Mouse (Mus musculus) retina, postnatal 1 day (tissue): ENCODE measurements around the gene Ecm1.
"Not testable (repeated sequence)": the region's sequence is repeated elsewhere in the genome, so short reads cannot be mapped to it uniquely, and the experiment has no call there.

Experiments
- DNase-seq: peaks from one replicate; pipeline ENCODE4 v3.0.0-alpha.2; 2012

Ecm1 gene

GRCm38 (mm10) chr3:95726696-95727358 lies 12.5 kb downstream of the Ecm1 start:
- DNase-seq, result no peak

GRCm38 (mm10) chr3:95725863-95726262 lies 13.5 kb downstream of the Ecm1 start:
- DNase-seq, result no peak

- no peak for DNase-seq
Observed at GRCm38 (mm10) chr3:95722386-95722785, 17.0 kb downstream of the Ecm1 start.

GRCm38 (mm10) chr3:95718153-95718552 lies 21.2 kb downstream of the Ecm1 start:
- DNase-seq, result no peak

- no peak for DNase-seq
Observed at GRCm38 (mm10) chr3:95716075-95716474, 23.3 kb downstream of the Ecm1 start.

GRCm38 (mm10) chr3:95709967-95710366 lies 29.4 kb downstream of the Ecm1 start:
- no peak for DNase-seq

- no peak for DNase-seq
Observed at GRCm38 (mm10) chr3:95709044-95709443, 30.3 kb downstream of the Ecm1 start.

- no peak for DNase-seq
Observed at GRCm38 (mm10) chr3:95707497-95707896, 31.9 kb downstream of the Ecm1 start.

GRCm38 (mm10) chr3:95706273-95706672 lies 33.1 kb downstream of the Ecm1 start:
- no peak for DNase-seq

- DNase-seq, result no peak
Observed at GRCm38 (mm10) chr3:95704612-95705011, 34.8 kb downstream of the Ecm1 start.

- no peak for DNase-seq
Observed at GRCm38 (mm10) chr3:95703276-95703675, 36.1 kb downstream of the Ecm1 start.

GRCm38 (mm10) chr3:95701877-95702540 lies 37.4 kb downstream of the Ecm1 start:
- peak; percentile 85 for DNase-seq

- no peak for DNase-seq
Observed at GRCm38 (mm10) chr3:95701085-95701484, 38.3 kb downstream of the Ecm1 start.

GRCm38 (mm10) chr3:95700233-95700681 lies 39.1 kb downstream of the Ecm1 start:
- no peak for DNase-seq

- no peak for DNase-seq
Observed at GRCm38 (mm10) chr3:95698286-95698685, 41.1 kb downstream of the Ecm1 start.

- DNase-seq, result peak; percentile 45
Observed at GRCm38 (mm10) chr3:95696360-95696759, 43.0 kb downstream of the Ecm1 start.

GRCm38 (mm10) chr3:95695796-95696195 lies 43.6 kb downstream of the Ecm1 start:
- DNase-seq, result peak; percentile 62

GRCm38 (mm10) chr3:95694808-95695703 lies 44.3 kb downstream of the Ecm1 start:
- no peak for DNase-seq

- DNase-seq, result peak; percentile 52
Observed at GRCm38 (mm10) chr3:95693821-95694807, 45.3 kb downstream of the Ecm1 start.

GRCm38 (mm10) chr3:95692677-95693076 lies 46.7 kb downstream of the Ecm1 start:
- DNase-seq, result no peak

- DNase-seq, result not testable (repeated sequence)
Observed at GRCm38 (mm10) chr3:95690552-95690951, 48.8 kb downstream of the Ecm1 start.

- no peak for DNase-seq
Observed at GRCm38 (mm10) chr3:95689940-95690339, 49.4 kb downstream of the Ecm1 start.
